Mouse (Mus musculus) myocyte (in vitro differentiated cells): ENCODE data around the gene Stk10.

Experiments
- MAX ChIP-seq: IDR thresholded peaks from one replicate; pipeline ENCODE4 v1.6.1; 2011; ENCODE audit warnings: low read depth, mild to moderate bottlenecking, control low read depth
- POLR2A ChIP-seq: IDR thresholded peaks from one replicate; pipeline ENCODE4 v1.6.1; 2011; ENCODE audit warnings: low read depth, mild to moderate bottlenecking, control low read depth, moderate library complexity; ENCODE audit not compliant: insufficient read length
- TCF12 ChIP-seq: IDR thresholded peaks from one replicate; pipeline ENCODE4 v1.6.1; 2011; ENCODE audit warnings: mild to moderate bottlenecking, control low read depth; ENCODE audit not compliant: poor library complexity, insufficient read depth, severe bottlenecking
- USF1 ChIP-seq: IDR thresholded peaks from one replicate; pipeline ENCODE4 v1.6.1; 2011; ENCODE audit warnings: low read depth, mild to moderate bottlenecking, control low read depth, moderate library complexity

DNA sequence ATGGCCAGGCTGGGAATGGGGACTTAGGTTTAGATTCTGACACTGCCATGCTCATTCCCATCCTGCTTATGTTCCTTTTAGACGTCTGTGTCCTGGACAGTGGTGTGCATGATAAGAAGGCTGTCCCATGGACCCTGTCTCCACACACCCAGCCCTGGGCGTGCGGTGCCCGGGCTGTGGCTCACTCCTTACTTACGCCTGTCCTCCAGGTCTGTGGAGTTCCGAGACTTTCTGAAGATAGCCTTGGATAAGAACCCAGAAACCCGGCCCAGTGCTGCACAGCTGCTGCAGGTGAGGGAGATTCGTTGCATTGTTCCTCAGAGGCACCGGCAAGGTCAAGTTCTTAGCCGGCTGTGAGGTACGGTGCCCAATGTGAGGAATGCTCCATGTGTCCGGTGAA lies 56.1 kb downstream of the Stk10 start:
- no peak for TF ChIP-seq TCF12
- TF ChIP-seq POLR2A: no peak
- TF ChIP-seq USF1: no peak
- no peak for TF ChIP-seq MAX
